Mouse (Mus musculus) heart, adult 2 months (tissue): ENCODE results near the gene Zfhx3.

Experiments used
- CTCF ChIP-seq: fragments of 200-600 bp; IDR thresholded peaks from 2 replicates; pipeline ENCODE4 v1.8.1; 2022; ENCODE audit warnings: antibody characterized with exemption, mild to moderate bottlenecking, moderate library complexity
- EP300 ChIP-seq: fragments of 200-500 bp; IDR thresholded peaks from 2 replicates; pipeline ENCODE4 v1.6.1; 2011; ENCODE audit warnings: low read depth, low read length, control low read depth; ENCODE audit not compliant: insufficient read depth
- POLR2A ChIP-seq: fragments of 200-500 bp; IDR thresholded peaks from 2 replicates; pipeline ENCODE4 v1.6.1; 2011; ENCODE audit warnings: mild to moderate bottlenecking, low read depth, low read length, control low read depth; ENCODE audit not compliant: insufficient read depth

DNA sequence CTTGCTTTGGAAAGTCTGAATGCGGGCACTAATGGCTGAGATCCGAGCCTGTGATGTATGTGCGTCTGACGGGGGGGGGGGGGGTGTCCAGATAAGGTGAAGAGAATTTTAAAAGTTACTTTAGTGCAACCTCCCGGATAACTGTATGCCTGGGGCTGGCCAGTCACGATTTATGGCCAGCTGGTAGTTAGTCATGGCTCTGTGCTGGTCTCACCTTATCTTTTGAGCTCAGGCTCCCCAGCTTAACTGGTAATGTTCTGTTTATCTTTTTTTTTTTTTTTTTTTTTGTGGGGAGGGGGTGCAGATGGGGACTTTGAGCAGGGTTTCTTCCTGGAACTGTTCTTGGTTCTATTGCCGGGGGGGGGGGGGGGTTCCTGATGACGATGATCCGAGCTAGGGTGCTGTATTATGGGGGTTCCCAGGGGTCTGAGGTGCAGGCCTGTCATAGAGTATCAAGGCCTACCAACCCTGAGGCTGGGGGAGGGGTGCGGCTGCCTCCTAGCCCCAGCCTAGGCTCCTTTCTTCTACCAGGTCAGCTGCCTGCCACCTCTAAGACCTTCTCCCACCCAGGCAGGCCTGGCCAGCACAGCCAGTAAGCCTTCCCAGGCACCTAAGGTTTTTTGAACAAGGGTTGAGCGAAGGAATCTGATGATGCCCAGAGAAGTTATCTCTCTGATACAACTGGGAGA lies 782.5 kb downstream of the Zfhx3 start:
- TF ChIP-seq POLR2A (no peak), CTCF (no peak), EP300 (no peak)
